Mouse (Mus musculus) T-helper 2 cell (primary cell): ENCODE data around the gene Dtnbp1.

Source experiments
- in situ Hi-C: fragments of 300-600 bp; cut with MboI, MseI; formaldehyde crosslinking; loops from one replicate; pipeline ENCODE4 v1.15.1; 2025; ENCODE audit warnings: high pct_unique_total_duplicates

Dtnbp1 gene

GRCm38 (mm10) chr13:44952393-44953086 is 49.4 kb downstream of the Dtnbp1 start:
- in situ Hi-C loops, result no loop called here

- in situ Hi-C loops, result no loop called here
Measured at GRCm38 (mm10) chr13:44948320-44949250, 53.4 kb downstream of the Dtnbp1 start.

- in situ Hi-C loops, result no loop called here
Measured at GRCm38 (mm10) chr13:44946880-44947635, 54.9 kb downstream of the Dtnbp1 start.

- in situ Hi-C loops, result no loop called here
Measured at GRCm38 (mm10) chr13:44943618-44944017, 58.3 kb downstream of the Dtnbp1 start.

- in situ Hi-C loops, result no loop called here
Measured at GRCm38 (mm10) chr13:44939326-44940035, 62.5 kb downstream of the Dtnbp1 start.

- in situ Hi-C loops, result no loop called here
Measured at GRCm38 (mm10) chr13:44937681-44938080, 64.3 kb downstream of the Dtnbp1 start.

GRCm38 (mm10) chr13:44933575-44933974 is 68.4 kb downstream of the Dtnbp1 start:
- in situ Hi-C loops, result no loop called here

GRCm38 (mm10) chr13:44932307-44933264 is 69.4 kb downstream of the Dtnbp1 start:
- in situ Hi-C loops, result no loop called here

GRCm38 (mm10) chr13:44926311-44926710 is 75.6 kb downstream of the Dtnbp1 start:
- in situ Hi-C loops, result no loop called here

- in situ Hi-C loops, result no loop called here
Measured at GRCm38 (mm10) chr13:44925173-44925572, 76.8 kb downstream of the Dtnbp1 start.

GRCm38 (mm10) chr13:44924042-44924441 is 77.9 kb downstream of the Dtnbp1 start:
- in situ Hi-C loops, result no loop called here

GRCm38 (mm10) chr13:44921721-44922120 is 80.2 kb downstream of the Dtnbp1 start:
- in situ Hi-C loops, result no loop called here

GRCm38 (mm10) chr13:44921095-44921494 is 80.9 kb downstream of the Dtnbp1 start:
- in situ Hi-C loops, result no loop called here

GRCm38 (mm10) chr13:44918269-44918668 is 83.7 kb downstream of the Dtnbp1 start:
- in situ Hi-C loops, result no loop called here

- in situ Hi-C loops, result no loop called here
Measured at GRCm38 (mm10) chr13:44917202-44917601, 84.7 kb downstream of the Dtnbp1 start.

- in situ Hi-C loops, result no loop called here
Measured at GRCm38 (mm10) chr13:44915945-44916344, 86.0 kb downstream of the Dtnbp1 start.

- in situ Hi-C loops, result no loop called here
Measured at GRCm38 (mm10) chr13:44915382-44915781, 86.6 kb downstream of the Dtnbp1 start.

- in situ Hi-C loops, result no loop called here
Measured at GRCm38 (mm10) chr13:44913560-44913959, 88.4 kb downstream of the Dtnbp1 start.

- in situ Hi-C loops, result no loop called here
Measured at GRCm38 (mm10) chr13:44912851-44913250, 89.1 kb downstream of the Dtnbp1 start.

- in situ Hi-C loops, result no loop called here
Measured at GRCm38 (mm10) chr13:44908790-44909189, 93.2 kb downstream of the Dtnbp1 start.
